Mouse (Mus musculus): Measurements from ENCODE around the gene Htr3a. TPM values are rescaled to one million over a fixed set of nuclear protein-coding genes. Genes with fewer than 3 reads are reported as not detected.

The Htr3a gene
- polyA plus RNA-seq, 1 experiment from 2014 or later = 0.45 TPM

DNA sequence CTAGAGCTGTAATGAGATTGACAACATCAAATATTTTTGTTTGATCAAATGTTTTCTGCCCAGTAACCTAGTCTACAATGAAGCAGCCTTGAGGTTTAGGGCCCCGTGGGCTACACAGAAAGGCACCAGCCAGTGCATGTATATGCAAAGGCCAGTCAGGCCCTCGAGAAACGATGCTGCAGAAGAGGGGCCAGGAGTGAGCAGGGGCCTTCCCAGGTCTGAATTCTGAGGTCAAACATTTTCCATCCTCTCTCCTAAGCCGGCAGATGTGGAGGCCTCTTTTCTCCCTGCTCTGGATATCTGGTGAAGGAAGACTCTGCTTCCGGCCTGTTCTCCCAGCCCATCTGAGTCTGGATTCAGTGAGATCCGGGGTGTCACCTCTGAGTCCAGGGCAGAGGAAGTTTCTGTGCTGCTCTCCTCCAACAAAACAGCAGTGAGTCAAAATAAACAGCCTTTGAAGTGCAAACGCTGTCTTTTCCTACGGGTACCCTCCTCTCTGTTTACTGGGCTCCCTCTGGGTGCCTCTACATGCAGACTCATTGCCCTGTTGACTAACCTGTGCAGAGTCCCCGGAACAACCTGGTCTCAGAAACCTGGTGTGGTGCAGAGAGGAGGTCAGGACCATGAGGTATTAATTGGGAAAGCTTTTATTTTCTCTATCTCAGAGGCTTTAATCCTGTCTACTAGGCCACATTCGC is 50.9 kb downstream of the Htr3a start:
- ATAC-seq (ENCODE audit: low FRiP score, low TSS enrichment) = 0 out of 2 replicates have a peak, but pooled peaks have one; percentile 20
- 32% methylated on average over 10 of the region's 10 CpGs for WGBS
- Histone ChIP-seq H3K27ac (ENCODE audit: low read depth, low read length) (no peak overlapping the region), H3K27me3 (ENCODE audit: control insufficient read depth, insufficient read depth, low read length) (no peaks in the 10 kb centered on the region), H3K9me3 (ENCODE audit: control insufficient read depth, low read length) (no peaks in the 10 kb centered on the region), H3K4me1 (ENCODE audit: control insufficient read depth, insufficient read depth, low read length) (no peaks in the 10 kb centered on the region), H3K4me2 (replicated peaks; ENCODE audit: low read depth, low read length) (no peak overlapping the region), H3K4me3 (ENCODE audit: low read length) (no peak overlapping the region), H3K36me3 (ENCODE audit: control insufficient read depth, insufficient read depth, low read length) (no peaks in the 10 kb centered on the region), H3K9ac (ENCODE audit: low read depth, low read length) (no peak overlapping the region)

GRCm38 (mm10) chr9:48857944-48858343 is 53.0 kb downstream of the Htr3a start:
- WGBS = 74% methylated on average over 7 of the region's 7 CpGs
- ATAC-seq (ENCODE audit: low FRiP score, low TSS enrichment) = no peak
- no peak overlapping the region for H3K27ac ChIP-seq (ENCODE audit: low read depth, low read length)
- H3K4me2 ChIP-seq (replicated peaks; ENCODE audit: low read depth, low read length) = no peak overlapping the region
- H3K9ac ChIP-seq (ENCODE audit: low read depth, low read length) = no peak overlapping the region
- H3K4me1 ChIP-seq (ENCODE audit: control insufficient read depth, insufficient read depth, low read length) = no peaks in the 10 kb centered on the region
- H3K27me3 ChIP-seq (ENCODE audit: control insufficient read depth, insufficient read depth, low read length) = no peaks in the 10 kb centered on the region
- H3K9me3 ChIP-seq (ENCODE audit: control insufficient read depth, low read length) = no peaks in the 10 kb centered on the region
- H3K36me3 ChIP-seq (ENCODE audit: control insufficient read depth, insufficient read depth, low read length) = no peaks in the 10 kb centered on the region
- no peak overlapping the region for H3K4me3 ChIP-seq (ENCODE audit: low read length)

GRCm38 (mm10) chr9:48856240-48856639 is 54.7 kb downstream of the Htr3a start:
- H3K36me3 ChIP-seq (ENCODE audit: control insufficient read depth, insufficient read depth, low read length) = no peaks in the 10 kb centered on the region
- ATAC-seq (ENCODE audit: low FRiP score, low TSS enrichment) = no peak
- no peak overlapping the region for H3K4me2 ChIP-seq (replicated peaks; ENCODE audit: low read depth, low read length)
- H3K9ac ChIP-seq (ENCODE audit: low read depth, low read length) = no peak overlapping the region
- H3K9me3 ChIP-seq (ENCODE audit: control insufficient read depth, low read length) = no peaks in the 10 kb centered on the region
- no peaks in the 10 kb centered on the region for H3K27me3 ChIP-seq (ENCODE audit: control insufficient read depth, insufficient read depth, low read length)
- H3K4me1 ChIP-seq (ENCODE audit: control insufficient read depth, insufficient read depth, low read length) = no peaks in the 10 kb centered on the region
- 86% methylated on average over 4 of the region's 4 CpGs for WGBS
- H3K4me3 ChIP-seq (ENCODE audit: low read length) = no peak overlapping the region
- no peak overlapping the region for H3K27ac ChIP-seq (ENCODE audit: low read depth, low read length)

DNA sequence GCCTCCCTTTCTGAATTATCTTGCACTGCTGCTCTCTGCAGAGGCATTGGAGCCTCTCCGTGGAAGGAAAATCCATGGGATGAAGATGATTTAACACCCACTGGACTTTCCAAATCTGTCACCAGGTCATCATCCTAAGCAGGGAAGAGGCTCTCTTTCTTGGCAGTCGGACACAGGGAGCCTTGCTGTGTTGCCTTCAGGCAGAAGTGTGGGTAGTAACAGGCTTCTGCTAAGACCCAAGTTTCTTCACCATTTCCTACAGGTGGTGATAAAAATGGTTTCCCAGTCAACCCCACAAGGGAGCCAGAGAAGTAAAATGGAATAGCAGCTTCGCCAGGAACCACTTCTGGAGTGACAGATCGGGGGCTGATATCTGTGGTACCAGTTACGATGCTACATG is 61.4 kb downstream of the Htr3a start:
- no peak overlapping the region for H3K9ac ChIP-seq (ENCODE audit: low read depth, low read length)
- H3K4me1 ChIP-seq (ENCODE audit: control insufficient read depth, insufficient read depth, low read length) = no peaks in the 10 kb centered on the region
- H3K4me2 ChIP-seq (replicated peaks; ENCODE audit: low read depth, low read length) = no peak overlapping the region
- no peaks in the 10 kb centered on the region for H3K36me3 ChIP-seq (ENCODE audit: control insufficient read depth, insufficient read depth, low read length)
- no peak for ATAC-seq (ENCODE audit: low FRiP score, low TSS enrichment)
- WGBS = 83% methylated on average over 5 of the region's 5 CpGs
- no peak overlapping the region for H3K27ac ChIP-seq (ENCODE audit: low read depth, low read length)
- no peak overlapping the region for H3K4me3 ChIP-seq (ENCODE audit: low read length)
- no peaks in the 10 kb centered on the region for H3K9me3 ChIP-seq (ENCODE audit: control insufficient read depth, low read length)
- H3K27me3 ChIP-seq (ENCODE audit: control insufficient read depth, insufficient read depth, low read length) = no peaks in the 10 kb centered on the region

Other genes with a start within 250 kb of the Htr3a start
- 0.49 and 1.5 TPM in 2 replicates for gene Zbtb16, start 74.9 kb downstream of the Htr3a start, polyA plus RNA-seq (2014; fragmentation: Nextera tagmentation; extraction: Ambion mirVana)
- gene Htr3b, start 53.9 kb upstream of the Htr3a start, polyA plus RNA-seq (2014; fragmentation: Nextera tagmentation; extraction: Ambion mirVana) = not detected in 2 replicates
- 19.2 and 32.4 TPM in 2 replicates for gene Usp28, start 74.3 kb upstream of the Htr3a start, polyA plus RNA-seq (2014; fragmentation: Nextera tagmentation; extraction: Ambion mirVana)
- gene Zw10, start 144.5 kb upstream of the Htr3a start, polyA plus RNA-seq (2014; fragmentation: Nextera tagmentation; extraction: Ambion mirVana) = 30.2 and 48.2 TPM in 2 replicates
- 0.19 and 0.26 TPM in 2 replicates for gene Tmprss5, start 170.2 kb upstream of the Htr3a start, polyA plus RNA-seq (2014; fragmentation: Nextera tagmentation; extraction: Ambion mirVana)